Mouse (Mus musculus): ENCODE measurements around the gene Ets1. TPM values are rescaled to one million over a fixed set of nuclear protein-coding genes. Genes with fewer than 3 reads are reported as not detected.
A peak's percentile ranks its signal among the peaks of the same experiment; 100 is the strongest.

The Ets1 gene
- polyA plus RNA-seq, 1 experiment from 2014 or later, result 80.2 TPM

DNA sequence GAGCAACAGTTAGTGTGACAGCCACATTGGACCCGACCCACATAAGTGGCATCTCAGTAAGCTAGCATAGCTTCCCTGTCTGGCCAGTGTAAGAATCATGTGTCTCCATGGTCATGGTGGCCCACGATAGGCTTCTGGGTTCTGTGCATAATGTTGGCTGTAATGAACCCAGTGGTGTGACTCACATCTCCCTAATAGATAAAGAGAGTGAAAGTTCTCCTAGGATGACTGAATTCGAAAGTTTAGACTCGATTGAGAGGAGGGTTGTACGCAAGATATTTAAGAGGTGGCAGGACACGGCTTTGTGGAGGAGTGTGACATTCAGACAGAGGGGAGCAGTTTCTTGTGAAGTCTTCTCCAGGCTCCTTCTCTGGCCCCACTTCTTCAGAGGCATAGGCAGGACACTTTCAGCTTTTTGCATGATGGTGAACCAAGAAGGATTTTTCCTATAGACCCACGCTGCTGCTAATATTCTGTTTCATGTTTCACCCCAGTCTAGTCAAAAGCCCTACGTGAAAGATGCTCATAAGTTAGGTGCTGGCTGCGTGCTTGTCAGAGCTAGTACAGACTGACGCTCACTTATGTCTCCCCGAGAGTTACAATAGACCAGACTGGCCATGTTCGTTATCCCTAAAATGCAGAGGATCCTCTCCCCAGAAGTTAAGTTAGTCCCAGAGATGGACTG, 109.2 kb downstream of the Ets1 start:
- 68% methylated on average over 12 of the region's 12 CpGs for WGBS
- Histone ChIP-seq H3K9ac (replicated peaks; ENCODE audit: low read length) (no peak overlapping the region), H3K27me3 (ENCODE audit: insufficient read depth, low read length) (no peaks in the 10 kb centered on the region), H3K36me3 (ENCODE audit: insufficient read depth, low read length) (peaks cover 5% of the 10 kb centered on the region), H3K9me3 (ENCODE audit: low read length) (no peaks in the 10 kb centered on the region), H3K4me2 (replicated peaks; ENCODE audit: low read depth, low read length) (no peak overlapping the region), H3K4me3 (ENCODE audit: low read length) (no peak overlapping the region), H3K27ac (ENCODE audit: low read length) (0 out of 2 replicates have a peak overlapping the region, but pooled peaks have one; percentile 13), H3K4me1 (ENCODE audit: insufficient read depth, low read length) (peaks cover 59% of the 10 kb centered on the region)
- no peak for ATAC-seq (ENCODE audit: low FRiP score, low TSS enrichment)

DNA sequence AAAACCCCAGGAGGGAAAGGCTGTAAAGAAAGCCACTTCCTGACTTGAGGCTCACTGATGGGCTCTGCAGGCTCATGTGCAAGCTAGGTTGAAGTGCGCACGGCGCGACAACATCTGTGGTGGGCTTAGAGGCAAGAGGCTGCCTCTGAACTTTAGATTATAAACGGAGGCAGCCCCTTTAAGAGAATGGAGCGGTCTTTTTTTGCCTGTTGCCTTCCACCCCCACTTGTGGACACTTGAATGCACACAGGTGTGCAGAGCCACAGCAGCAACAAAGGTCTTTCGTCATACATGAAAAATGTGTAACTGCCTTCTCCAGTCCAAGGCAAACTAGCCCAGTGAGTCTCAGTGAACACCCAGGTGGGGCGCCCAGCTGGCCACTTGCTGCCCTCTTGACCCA, 110.0 kb downstream of the Ets1 start:
- no peak overlapping the region for H3K4me3 ChIP-seq (ENCODE audit: low read length)
- peaks cover 53% of the 10 kb centered on the region for H3K4me1 ChIP-seq (ENCODE audit: insufficient read depth, low read length)
- H3K9me3 ChIP-seq (ENCODE audit: low read length), result no peaks in the 10 kb centered on the region
- no peak overlapping the region for H3K4me2 ChIP-seq (replicated peaks; ENCODE audit: low read depth, low read length)
- peak; percentile 5; the same call in 1 of the 2 replicates for ATAC-seq (ENCODE audit: low FRiP score, low TSS enrichment)
- H3K9ac ChIP-seq (replicated peaks; ENCODE audit: low read length), result no peak overlapping the region
- no peaks in the 10 kb centered on the region for H3K27me3 ChIP-seq (ENCODE audit: insufficient read depth, low read length)
- H3K36me3 ChIP-seq (ENCODE audit: insufficient read depth, low read length), result no peaks in the 10 kb centered on the region; the same call in none of the 2 replicates
- WGBS, result 71% methylated on average over 8 of the region's 8 CpGs
- peak overlapping the region; percentile 56; the same call in 1 of the 2 replicates for H3K27ac ChIP-seq (ENCODE audit: low read length)

DNA sequence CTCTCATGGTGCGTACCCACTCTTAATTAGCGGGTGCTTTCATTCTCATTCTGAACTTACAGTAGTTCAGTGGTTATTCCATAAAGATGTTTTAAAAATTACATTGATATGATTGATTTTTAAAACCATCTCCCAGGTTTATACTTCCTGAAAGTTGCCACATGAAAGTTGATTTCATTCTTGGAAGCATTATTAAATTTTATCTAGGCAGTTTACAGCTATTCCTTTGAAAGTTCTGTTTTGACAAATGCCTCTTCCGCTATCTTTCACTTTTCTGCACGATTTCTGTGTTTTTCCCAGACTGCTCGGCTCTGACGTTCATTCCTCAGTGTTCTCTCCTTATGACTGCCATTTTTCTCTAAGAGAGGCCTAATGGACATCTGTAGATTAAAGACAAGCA, 110.6 kb downstream of the Ets1 start:
- WGBS, result 83% methylated on average over 6 of the region's 6 CpGs
- Histone ChIP-seq H3K9ac (replicated peaks; ENCODE audit: low read length) (no peak overlapping the region), H3K4me2 (replicated peaks; ENCODE audit: low read depth, low read length) (no peak overlapping the region), H3K4me1 (ENCODE audit: insufficient read depth, low read length) (peaks cover 47% of the 10 kb centered on the region), H3K36me3 (ENCODE audit: insufficient read depth, low read length) (no peaks in the 10 kb centered on the region; the same call in none of the 2 replicates), H3K4me3 (ENCODE audit: low read length) (no peak overlapping the region), H3K9me3 (ENCODE audit: low read length) (no peaks in the 10 kb centered on the region), H3K27me3 (ENCODE audit: insufficient read depth, low read length) (no peaks in the 10 kb centered on the region), H3K27ac (ENCODE audit: low read length) (peak overlapping the region; percentile 56; the same call in 1 of the 2 replicates)
- ATAC-seq (ENCODE audit: low FRiP score, low TSS enrichment), result no peak

DNA sequence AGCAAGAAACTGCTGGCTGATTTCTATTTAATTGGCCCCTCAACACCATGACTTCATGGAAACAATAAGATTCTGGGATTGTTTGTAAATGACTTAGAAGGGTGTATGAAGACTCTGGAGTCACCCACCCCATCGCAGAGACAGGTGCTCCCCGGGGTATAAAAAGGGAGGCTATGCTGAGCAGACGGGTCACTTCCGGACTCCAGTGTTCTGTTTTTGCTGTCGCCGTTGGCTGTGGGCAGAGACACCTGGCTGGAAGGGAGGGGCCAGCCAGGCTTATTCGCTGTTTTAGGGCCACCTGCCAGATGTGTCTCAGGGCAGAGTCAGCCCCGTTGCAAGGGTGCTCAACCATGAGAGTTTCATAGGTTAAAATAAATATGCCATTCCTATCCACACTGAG, 111.6 kb downstream of the Ets1 start:
- H3K4me1 ChIP-seq (ENCODE audit: insufficient read depth, low read length), result peaks cover 36% of the 10 kb centered on the region
- H3K9ac ChIP-seq (replicated peaks; ENCODE audit: low read length), result no peak overlapping the region
- no peaks in the 10 kb centered on the region for H3K27me3 ChIP-seq (ENCODE audit: insufficient read depth, low read length)
- no peaks in the 10 kb centered on the region for H3K9me3 ChIP-seq (ENCODE audit: low read length)
- H3K27ac ChIP-seq (ENCODE audit: low read length), result no peak overlapping the region
- no peak overlapping the region for H3K4me2 ChIP-seq (replicated peaks; ENCODE audit: low read depth, low read length)
- no peak overlapping the region for H3K4me3 ChIP-seq (ENCODE audit: low read length)
- 71% methylated on average over 8 of the region's 8 CpGs for WGBS
- ATAC-seq (ENCODE audit: low FRiP score, low TSS enrichment), result no peak
- H3K36me3 ChIP-seq (ENCODE audit: insufficient read depth, low read length), result no peaks in the 10 kb centered on the region; the same call in none of the 2 replicates

DNA sequence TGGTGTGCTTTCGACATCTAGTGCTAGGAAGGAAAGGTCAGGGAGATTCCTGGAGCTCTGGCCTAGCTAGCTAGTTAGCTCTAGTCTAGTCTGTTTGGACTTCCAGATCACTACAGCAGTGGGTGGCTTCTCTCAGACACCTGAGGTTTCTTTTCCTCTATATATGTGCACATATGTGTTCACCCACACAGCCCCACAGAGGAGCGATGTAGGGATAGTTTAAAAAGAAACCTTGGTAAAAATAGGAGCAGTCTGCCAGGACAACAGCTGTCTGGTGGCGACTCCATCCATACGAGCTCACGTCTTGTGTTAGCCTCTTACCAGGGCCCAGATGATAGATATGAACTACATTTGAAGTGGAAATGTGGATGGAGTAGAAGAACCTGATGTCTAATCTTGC, 112.5 kb downstream of the Ets1 start:
- no peaks in the 10 kb centered on the region for H3K9me3 ChIP-seq (ENCODE audit: low read length)
- peaks cover 27% of the 10 kb centered on the region for H3K4me1 ChIP-seq (ENCODE audit: insufficient read depth, low read length)
- no peaks in the 10 kb centered on the region for H3K27me3 ChIP-seq (ENCODE audit: insufficient read depth, low read length)
- no peak overlapping the region for H3K4me3 ChIP-seq (ENCODE audit: low read length)
- 90% methylated on average over 5 of the region's 5 CpGs for WGBS
- H3K27ac ChIP-seq (ENCODE audit: low read length), result no peak overlapping the region
- H3K36me3 ChIP-seq (ENCODE audit: insufficient read depth, low read length), result peaks cover 7% of the 10 kb centered on the region
- no peak for ATAC-seq (ENCODE audit: low FRiP score, low TSS enrichment)
- H3K4me2 ChIP-seq (replicated peaks; ENCODE audit: low read depth, low read length), result no peak overlapping the region
- H3K9ac ChIP-seq (replicated peaks; ENCODE audit: low read length), result no peak overlapping the region

GRCm38 (mm10) chr9:32749721-32750480, 113.9 kb downstream of the Ets1 start:
- Histone ChIP-seq H3K4me3 (ENCODE audit: low read length) (no peak overlapping the region), H3K27me3 (ENCODE audit: insufficient read depth, low read length) (no peaks in the 10 kb centered on the region), H3K4me2 (replicated peaks; ENCODE audit: low read depth, low read length) (no peak overlapping the region), H3K4me1 (ENCODE audit: insufficient read depth, low read length) (peaks cover 16% of the 10 kb centered on the region), H3K9ac (replicated peaks; ENCODE audit: low read length) (no peak overlapping the region), H3K27ac (ENCODE audit: low read length) (no peak overlapping the region), H3K36me3 (ENCODE audit: insufficient read depth, low read length) (peaks cover 13% of the 10 kb centered on the region), H3K9me3 (ENCODE audit: low read length) (no peaks in the 10 kb centered on the region)
- no peak for ATAC-seq (ENCODE audit: low FRiP score, low TSS enrichment)
- 94% methylated on average over 13 of the region's 13 CpGs for WGBS

- H3K4me1 ChIP-seq (ENCODE audit: insufficient read depth, low read length), result peaks cover 9% of the 10 kb centered on the region; the same call in 1 of the 2 replicates
- H3K36me3 ChIP-seq (ENCODE audit: insufficient read depth, low read length), result peaks cover 22% of the 10 kb centered on the region
- no peak overlapping the region for H3K27ac ChIP-seq (ENCODE audit: low read length)
- no peaks in the 10 kb centered on the region for H3K9me3 ChIP-seq (ENCODE audit: low read length)
- H3K27me3 ChIP-seq (ENCODE audit: insufficient read depth, low read length), result no peaks in the 10 kb centered on the region
- no peak overlapping the region for H3K4me2 ChIP-seq (replicated peaks; ENCODE audit: low read depth, low read length)
- 63% methylated on average over 5 of the region's 5 CpGs for WGBS
- no peak for ATAC-seq (ENCODE audit: low FRiP score, low TSS enrichment)
- no peak overlapping the region for H3K9ac ChIP-seq (replicated peaks; ENCODE audit: low read length)
- no peak overlapping the region for H3K4me3 ChIP-seq (ENCODE audit: low read length)
Observed at GRCm38 (mm10) chr9:32752602-32753001, 116.6 kb downstream of the Ets1 start.

DNA sequence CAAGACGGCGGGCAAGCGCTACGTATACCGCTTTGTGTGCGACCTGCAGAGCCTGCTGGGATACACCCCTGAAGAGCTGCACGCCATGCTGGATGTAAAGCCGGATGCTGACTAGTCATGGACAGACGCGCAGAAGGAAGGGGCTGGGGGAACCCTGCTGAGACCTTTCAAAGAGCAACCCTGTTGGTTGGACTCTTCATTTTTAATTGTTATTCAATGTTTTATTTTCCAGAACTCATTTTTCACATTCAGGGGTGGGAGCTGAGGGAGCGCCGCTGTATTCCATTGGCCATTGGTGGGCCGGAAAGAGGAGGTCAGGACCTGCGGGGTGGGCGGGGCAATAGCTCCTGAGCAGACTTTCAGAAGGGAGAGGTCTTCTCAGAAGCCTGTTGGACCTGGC, 118.3 kb downstream of the Ets1 start:
- H3K36me3 ChIP-seq (ENCODE audit: insufficient read depth, low read length), result peaks cover 22% of the 10 kb centered on the region
- H3K4me2 ChIP-seq (replicated peaks; ENCODE audit: low read depth, low read length), result no peak overlapping the region
- peaks cover 9% of the 10 kb centered on the region; the same call in 1 of the 2 replicates for H3K4me1 ChIP-seq (ENCODE audit: insufficient read depth, low read length)
- no peak for ATAC-seq (ENCODE audit: low FRiP score, low TSS enrichment)
- H3K9ac ChIP-seq (replicated peaks; ENCODE audit: low read length), result no peak overlapping the region
- no peaks in the 10 kb centered on the region for H3K27me3 ChIP-seq (ENCODE audit: insufficient read depth, low read length)
- WGBS, result 91% methylated on average over 15 of the region's 15 CpGs
- no peaks in the 10 kb centered on the region for H3K9me3 ChIP-seq (ENCODE audit: low read length)
- no peak overlapping the region for H3K4me3 ChIP-seq (ENCODE audit: low read length)
- H3K27ac ChIP-seq (ENCODE audit: low read length), result no peak overlapping the region

DNA sequence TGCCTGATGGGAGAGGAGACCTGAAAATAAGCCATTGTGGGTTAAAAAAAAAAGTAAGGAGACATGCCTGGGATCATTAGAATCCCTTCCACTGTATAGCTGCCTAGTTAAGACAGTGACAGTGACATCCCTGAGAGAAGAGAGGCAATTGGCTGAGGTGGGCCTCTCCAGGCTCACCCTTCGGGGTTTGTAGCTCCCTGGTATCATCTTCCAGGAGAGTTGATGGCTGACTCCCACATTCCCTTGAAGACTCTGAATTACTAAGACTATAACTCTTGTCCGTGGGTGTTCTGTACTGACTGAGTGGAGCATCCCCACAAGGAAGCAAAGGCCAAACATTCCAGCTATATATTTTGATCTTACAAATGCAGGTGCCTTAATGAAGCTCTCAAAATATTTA, 120.0 kb downstream of the Ets1 start:
- WGBS, result 19% methylated on average over 2 of the region's 2 CpGs
- Histone ChIP-seq H3K9ac (replicated peaks; ENCODE audit: low read length) (no peak overlapping the region), H3K4me3 (ENCODE audit: low read length) (no peak overlapping the region), H3K27ac (ENCODE audit: low read length) (no peak overlapping the region), H3K9me3 (ENCODE audit: low read length) (no peaks in the 10 kb centered on the region), H3K27me3 (ENCODE audit: insufficient read depth, low read length) (no peaks in the 10 kb centered on the region), H3K4me1 (ENCODE audit: insufficient read depth, low read length) (peaks cover 9% of the 10 kb centered on the region; the same call in 1 of the 2 replicates), H3K4me2 (replicated peaks; ENCODE audit: low read depth, low read length) (no peak overlapping the region), H3K36me3 (ENCODE audit: insufficient read depth, low read length) (peaks cover 22% of the 10 kb centered on the region)
- peak; percentile 83 for ATAC-seq (ENCODE audit: low FRiP score, low TSS enrichment)
